Mouse (Mus musculus): ENCODE measurements around the gene Txnip.

Txnip gene

GRCm38 (mm10) chr3:96551890-96552289 is 5.9 kb upstream of the Txnip start:
- no peak for DNase-seq (ENCODE audit: low spot score)

GRCm38 (mm10) chr3:96553601-96554000 is 4.2 kb upstream of the Txnip start:
- no peak for DNase-seq (ENCODE audit: low spot score)

- DNase-seq (ENCODE audit: low spot score): no peak
Measured at GRCm38 (mm10) chr3:96554251-96554650, 3.5 kb upstream of the Txnip start.

- peak; percentile 60 for DNase-seq (ENCODE audit: low spot score)
Measured at GRCm38 (mm10) chr3:96555041-96555596, 2.6 kb upstream of the Txnip start.

- DNase-seq (ENCODE audit: low spot score): peak; percentile 32
Measured at GRCm38 (mm10) chr3:96555999-96556614, 1.6 kb upstream of the Txnip start.

- DNase-seq (ENCODE audit: low spot score): peak; percentile 75
Measured at GRCm38 (mm10) chr3:96556651-96557635, 814 bp upstream of the Txnip start.

- DNase-seq (ENCODE audit: low spot score): no peak
Measured at GRCm38 (mm10) chr3:96558159-96558558, 402 bp downstream of the Txnip start.

GRCm38 (mm10) chr3:96558668-96559196 is 975 bp downstream of the Txnip start:
- DNase-seq (ENCODE audit: low spot score): no peak

GRCm38 (mm10) chr3:96559398-96559910 is 1.7 kb downstream of the Txnip start:
- DNase-seq (ENCODE audit: low spot score): no peak

- DNase-seq (ENCODE audit: low spot score): no peak
Measured at GRCm38 (mm10) chr3:96559911-96560850, 2.4 kb downstream of the Txnip start.

GRCm38 (mm10) chr3:96560881-96561668 is 3.3 kb downstream of the Txnip start:
- DNase-seq (ENCODE audit: low spot score): no peak

GRCm38 (mm10) chr3:96561946-96562681 is 4.4 kb downstream of the Txnip start:
- no peak for DNase-seq (ENCODE audit: low spot score)

- DNase-seq (ENCODE audit: low spot score): peak; percentile 62
Measured at GRCm38 (mm10) chr3:96563267-96563666, 5.5 kb downstream of the Txnip start.

- DNase-seq (ENCODE audit: low spot score): no peak
Measured at GRCm38 (mm10) chr3:96563911-96564632, 6.3 kb downstream of the Txnip start.

GRCm38 (mm10) chr3:96564633-96565032 is 6.9 kb downstream of the Txnip start:
- peak; percentile 74 for DNase-seq (ENCODE audit: low spot score)

- DNase-seq (ENCODE audit: low spot score): no peak
Measured at GRCm38 (mm10) chr3:96565105-96565504, 7.3 kb downstream of the Txnip start.

- DNase-seq (ENCODE audit: low spot score): peak; percentile 45
Measured at GRCm38 (mm10) chr3:96566661-96567450, 9.1 kb downstream of the Txnip start.

- DNase-seq (ENCODE audit: low spot score): no peak
Measured at GRCm38 (mm10) chr3:96568605-96569004, 10.8 kb downstream of the Txnip start.

All from T-cell, adult 2 months (primary cell).